Mouse (Mus musculus): ENCODE data around the gene Bmper.

GRCm38 (mm10) chr9:23399638-23400284, 176.9 kb downstream of the Bmper start:
- TF ChIP-seq CHD2 (IDR thresholded peaks at IDR 0.05; ENCODE audit: low read length) = no peak
- no peak for TF ChIP-seq POLR2A (IDR thresholded peaks at IDR 0.05; ENCODE audit: low read depth, low read length)
- TF ChIP-seq MAX (IDR thresholded peaks at IDR 0.05; ENCODE audit: low read length) = no peak
- no peak for TF ChIP-seq CTCF (conservative IDR thresholded peaks at IDR 0.05 in 1 of 2, IDR thresholded peaks at IDR 0.05 in 1 of 2; ENCODE audit: low read depth in 2 of 2, low read length in 2 of 2)
- TF ChIP-seq BHLHE40 (IDR thresholded peaks at IDR 0.05; ENCODE audit: low read depth, low read length) = no peak
- TF ChIP-seq ZC3H11A (IDR thresholded peaks at IDR 0.05; ENCODE audit: low read depth, low read length) = no peak
- no peak for TF ChIP-seq E2F4 (IDR thresholded peaks at IDR 0.05; ENCODE audit: insufficient replicate concordance, low read depth, low read length)
- TF ChIP-seq MEF2A (IDR thresholded peaks at IDR 0.05; ENCODE audit: borderline replicate concordance, low read depth, low read length) = no peak
- TF ChIP-seq SIN3A (IDR thresholded peaks at IDR 0.05; ENCODE audit: low read length) = no peak
